Mouse (Mus musculus): ENCODE measurements around the gene Lrrfip1.

- no peak for TF ChIP-seq CTCF (IDR thresholded peaks at IDR 0.05; ENCODE audit: low read depth)
- TF ChIP-seq EP300 (optimal IDR thresholded peaks at IDR 0.05): no peak
Observed at GRCm38 (mm10) chr1:91093296-91093695, 94.8 kb downstream of the Lrrfip1 start.

Measured in stomach, postnatal 0 days (tissue).